Mouse (Mus musculus): Measurements from ENCODE around the gene Fancd2. TPM values are rescaled to one million over a fixed set of nuclear protein-coding genes. Genes with fewer than 3 reads are reported as not detected.

Fancd2 gene
- polyA plus RNA-seq, 1 experiment from 2014 or later, result 13.9 TPM

- Histone ChIP-seq H3K9me3 (replicated peaks) (no peaks in the 10 kb centered on the region), H3K4me2 (no peak overlapping the region), H3K27ac (no peak overlapping the region), H3K27me3 (no peaks in the 10 kb centered on the region), H3K36me3 (peaks cover 28% of the 10 kb centered on the region), H3K4me3 (replicated peaks) (no peak overlapping the region), H3K9ac (no peak overlapping the region), H3K4me1 (peaks cover 15% of the 10 kb centered on the region)
- ATAC-seq (replicated peaks; ENCODE audit: low FRiP score), result no peak
- 86% methylated on average over 7 of the region's 7 CpGs for WGBS
Measured at GRCm38 (mm10) chr6:113534886-113535285, 3.4 kb downstream of the Fancd2 start.

DNA sequence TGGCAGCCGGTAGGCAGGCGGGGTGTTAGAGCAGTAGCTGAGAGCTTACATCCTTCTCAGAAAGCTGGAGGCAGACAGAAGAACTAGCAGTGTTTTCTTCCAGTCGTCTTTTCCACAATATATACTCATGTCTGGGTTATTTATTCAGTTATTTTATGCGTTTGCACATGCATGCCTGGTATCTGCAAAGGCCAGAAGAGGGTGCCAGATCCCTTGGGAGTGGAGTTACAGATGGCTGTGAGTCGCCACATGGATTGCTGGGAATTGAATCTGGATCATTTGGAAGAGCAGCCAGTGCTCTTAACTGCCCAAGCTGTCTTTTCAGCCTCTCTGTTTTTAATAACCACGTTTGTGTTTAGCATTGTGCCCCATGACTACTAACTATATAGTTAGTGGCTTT lies 10.1 kb downstream of the Fancd2 start:
- WGBS, result 90% methylated on average over 6 of the region's 6 CpGs
- H3K9me3 ChIP-seq (replicated peaks), result no peaks in the 10 kb centered on the region
- no peaks in the 10 kb centered on the region for H3K4me1 ChIP-seq
- peaks cover 49% of the 10 kb centered on the region for H3K36me3 ChIP-seq
- no peak overlapping the region for H3K4me3 ChIP-seq (replicated peaks)
- H3K9ac ChIP-seq, result no peak overlapping the region
- no peak overlapping the region for H3K27ac ChIP-seq
- H3K27me3 ChIP-seq, result no peaks in the 10 kb centered on the region
- no peak overlapping the region for H3K4me2 ChIP-seq
- ATAC-seq (replicated peaks; ENCODE audit: low FRiP score), result no peak

- Histone ChIP-seq H3K4me3 (replicated peaks) (no peak overlapping the region), H3K36me3 (peaks cover 43% of the 10 kb centered on the region), H3K27me3 (no peaks in the 10 kb centered on the region)
Measured at GRCm38 (mm10) chr6:113543906-113544481, 12.5 kb downstream of the Fancd2 start.

GRCm38 (mm10) chr6:113559736-113560135 lies 28.3 kb downstream of the Fancd2 start:
- ATAC-seq (replicated peaks; ENCODE audit: low FRiP score), result no peak
- 88% methylated on average over 6 of the region's 6 CpGs for WGBS
- peaks cover 38% of the 10 kb centered on the region for H3K36me3 ChIP-seq

More at GRCm38 (mm10) chr6:113543906-113544481, 12.5 kb downstream of the Fancd2 start:
- no peak for ATAC-seq (replicated peaks; ENCODE audit: low FRiP score)
- Histone ChIP-seq H3K9ac (no peak overlapping the region), H3K4me1 (no peaks in the 10 kb centered on the region), H3K27ac (no peak overlapping the region), H3K4me2 (no peak overlapping the region), H3K9me3 (replicated peaks) (no peaks in the 10 kb centered on the region)
- WGBS, result 89% methylated on average over 12 of the region's 12 CpGs

DNA sequence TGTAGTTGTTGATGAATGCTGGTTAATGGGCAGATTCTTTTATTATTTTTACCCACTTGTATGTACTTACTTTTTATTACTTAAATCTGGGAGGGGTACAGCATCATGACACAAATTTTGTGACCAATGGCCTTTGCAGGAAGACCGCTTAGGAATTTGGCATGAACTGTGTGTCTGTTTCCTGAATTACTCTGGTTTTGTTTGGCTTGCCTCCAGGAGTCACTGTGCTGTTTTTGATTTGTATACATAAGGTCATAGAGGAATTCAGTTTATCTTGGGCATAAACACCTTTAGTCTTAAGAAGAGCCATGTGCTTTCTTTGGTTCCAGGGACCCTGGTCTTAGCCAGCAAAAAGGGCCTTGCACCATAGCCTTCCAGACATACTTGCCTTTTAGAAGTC lies 33.1 kb downstream of the Fancd2 start:
- no peak for ATAC-seq (replicated peaks; ENCODE audit: low FRiP score)
- Histone ChIP-seq H3K27ac (no peak overlapping the region), H3K27me3 (no peaks in the 10 kb centered on the region), H3K4me3 (replicated peaks) (no peak overlapping the region), H3K4me2 (no peak overlapping the region), H3K36me3 (peaks cover 59% of the 10 kb centered on the region), H3K9ac (no peak overlapping the region), H3K9me3 (replicated peaks) (no peaks in the 10 kb centered on the region), H3K4me1 (no peaks in the 10 kb centered on the region)
- 77% methylated on average over 1 of the region's 1 CpGs for WGBS

More at GRCm38 (mm10) chr6:113559736-113560135, 28.3 kb downstream of the Fancd2 start:
- no peak overlapping the region for H3K27ac ChIP-seq
- H3K4me2 ChIP-seq, result no peak overlapping the region
- no peaks in the 10 kb centered on the region for H3K4me1 ChIP-seq
- H3K27me3 ChIP-seq, result no peaks in the 10 kb centered on the region
- no peak overlapping the region for H3K9ac ChIP-seq
- no peaks in the 10 kb centered on the region for H3K9me3 ChIP-seq (replicated peaks)
- no peak overlapping the region for H3K4me3 ChIP-seq (replicated peaks)

GRCm38 (mm10) chr6:113576044-113576443 lies 44.6 kb downstream of the Fancd2 start:
- Histone ChIP-seq H3K4me2 (no peak overlapping the region), H3K9me3 (replicated peaks) (no peaks in the 10 kb centered on the region), H3K4me1 (no peaks in the 10 kb centered on the region), H3K9ac (no peak overlapping the region), H3K36me3 (peaks cover 64% of the 10 kb centered on the region), H3K27ac (no peak overlapping the region), H3K27me3 (no peaks in the 10 kb centered on the region), H3K4me3 (replicated peaks) (no peak overlapping the region)
- no peak for ATAC-seq (replicated peaks; ENCODE audit: low FRiP score)
- WGBS, result 95% methylated on average over 6 of the region's 6 CpGs

DNA sequence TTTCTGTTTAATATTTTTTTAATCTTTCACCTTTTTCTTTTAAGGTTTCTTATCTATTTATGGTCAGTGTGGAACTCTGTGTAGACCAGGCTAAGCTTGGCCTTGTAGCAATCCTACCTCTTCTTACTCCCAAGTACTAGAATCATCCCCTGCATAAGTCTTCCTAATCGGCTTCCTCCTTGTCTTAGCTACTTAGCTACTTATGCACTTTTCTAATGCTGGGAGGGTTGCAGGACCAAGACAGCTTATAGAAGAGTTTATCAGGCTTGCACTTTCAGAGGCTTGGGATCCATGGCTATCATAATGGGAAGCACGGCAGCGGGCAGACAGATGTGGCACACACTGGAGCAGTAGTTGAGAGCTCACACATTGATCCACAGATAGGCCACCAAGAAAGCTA lies 47.8 kb downstream of the Fancd2 start:
- ATAC-seq (replicated peaks; ENCODE audit: low FRiP score), result no peak
- Histone ChIP-seq H3K36me3 (peaks cover 50% of the 10 kb centered on the region), H3K9me3 (replicated peaks) (no peaks in the 10 kb centered on the region), H3K27me3 (no peaks in the 10 kb centered on the region), H3K9ac (no peak overlapping the region), H3K4me2 (no peak overlapping the region), H3K4me3 (replicated peaks) (no peak overlapping the region), H3K4me1 (no peaks in the 10 kb centered on the region), H3K27ac (no peak overlapping the region)
- WGBS, result 94% methylated on average over 3 of the region's 3 CpGs

DNA sequence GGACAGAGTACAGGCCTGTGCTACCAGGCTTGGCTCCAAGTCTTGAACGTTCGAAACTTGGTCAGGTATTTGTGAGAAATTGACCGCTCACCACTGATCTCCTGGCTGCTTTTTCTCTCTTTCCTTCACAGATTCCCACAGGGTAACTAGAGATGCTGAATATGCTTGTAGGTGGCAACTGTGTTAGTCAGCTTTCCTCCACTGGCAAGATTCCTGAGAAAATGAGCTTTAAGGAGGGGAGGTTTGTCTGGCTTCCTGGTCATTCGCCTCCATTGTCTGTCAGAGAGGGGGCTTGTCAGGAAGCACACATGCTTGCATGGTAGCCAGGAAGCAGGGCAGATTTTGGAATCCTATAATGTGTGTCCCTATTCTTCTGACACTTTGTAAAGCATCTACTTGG lies 51.5 kb downstream of the Fancd2 start:
- Histone ChIP-seq H3K4me2 (no peak overlapping the region), H3K27me3 (no peaks in the 10 kb centered on the region), H3K4me1 (no peaks in the 10 kb centered on the region), H3K4me3 (replicated peaks) (no peak overlapping the region), H3K27ac (no peak overlapping the region), H3K9me3 (replicated peaks) (no peaks in the 10 kb centered on the region), H3K9ac (no peak overlapping the region), H3K36me3 (peaks cover 29% of the 10 kb centered on the region)
- ATAC-seq (replicated peaks; ENCODE audit: low FRiP score), result no peak
- 90% methylated on average over 4 of the region's 4 CpGs for WGBS

DNA sequence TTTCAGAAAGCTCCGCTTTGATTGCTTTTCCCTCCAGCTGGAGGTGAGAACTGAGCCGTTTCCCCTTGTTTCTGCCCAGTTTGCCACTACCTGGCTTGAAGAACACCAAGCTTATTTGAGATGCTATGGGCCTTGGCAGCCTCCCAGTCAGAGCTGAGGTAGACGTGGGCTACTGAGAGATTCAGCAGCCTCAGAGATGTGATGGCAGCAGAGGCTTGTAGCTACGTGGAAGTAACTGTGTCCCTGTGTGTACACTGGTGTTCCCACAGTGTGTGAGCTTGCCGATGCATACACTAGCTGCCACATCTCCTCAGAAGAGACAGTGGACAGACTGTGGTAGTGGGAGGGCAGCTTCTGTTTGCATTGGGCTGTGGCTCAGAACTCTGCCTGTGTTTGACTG lies 53.6 kb downstream of the Fancd2 start:
- Histone ChIP-seq H3K27ac (no peak overlapping the region), H3K4me1 (no peaks in the 10 kb centered on the region), H3K4me3 (replicated peaks) (no peak overlapping the region), H3K9ac (no peak overlapping the region), H3K4me2 (no peak overlapping the region), H3K9me3 (replicated peaks) (no peaks in the 10 kb centered on the region), H3K36me3 (peaks cover 34% of the 10 kb centered on the region), H3K27me3 (no peaks in the 10 kb centered on the region)
- 89% methylated on average over 5 of the region's 5 CpGs for WGBS
- no peak for ATAC-seq (replicated peaks; ENCODE audit: low FRiP score)

DNA sequence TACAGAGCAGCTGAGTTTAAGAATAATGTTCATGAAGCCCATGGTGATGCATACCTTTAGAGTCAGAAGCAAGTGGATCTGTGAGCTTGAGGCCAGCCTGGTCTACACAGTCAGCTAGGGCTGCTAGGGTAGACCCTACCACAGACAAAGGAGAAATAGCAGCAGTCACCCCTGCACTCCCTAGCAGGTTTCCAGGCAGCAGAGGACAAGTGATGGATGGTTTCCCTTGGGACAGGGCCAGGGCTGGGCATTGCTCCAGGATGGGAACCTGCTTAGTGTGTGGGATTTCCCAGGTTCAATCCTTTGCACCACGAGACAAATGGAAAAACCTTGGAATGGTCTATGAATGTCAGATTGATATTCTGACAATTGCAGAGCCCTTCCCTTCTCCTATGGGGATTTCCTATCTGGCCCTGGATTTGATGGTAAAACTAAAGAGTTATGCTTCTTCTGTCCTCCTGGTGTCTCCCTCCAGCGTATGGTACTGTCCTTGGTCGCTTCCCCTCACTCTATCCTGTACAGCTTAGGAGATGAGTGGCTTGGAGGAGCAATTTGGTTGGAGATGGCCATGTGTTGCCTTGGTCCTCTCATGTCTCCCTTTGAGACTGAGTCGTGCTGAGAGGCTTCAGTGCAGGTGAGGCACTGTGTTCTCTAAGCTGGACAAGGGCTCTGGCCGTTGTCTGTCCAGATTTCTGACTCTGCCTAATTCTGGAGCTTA lies 55.1 kb downstream of the Fancd2 start:
- Histone ChIP-seq H3K4me3 (replicated peaks) (no peak overlapping the region), H3K9ac (no peak overlapping the region), H3K36me3 (peaks cover 20% of the 10 kb centered on the region), H3K9me3 (replicated peaks) (no peaks in the 10 kb centered on the region), H3K27me3 (no peaks in the 10 kb centered on the region), H3K4me1 (no peaks in the 10 kb centered on the region), H3K4me2 (no peak overlapping the region), H3K27ac (no peak overlapping the region)
- 71% methylated on average over 5 of the region's 5 CpGs for WGBS
- no peak for ATAC-seq (replicated peaks; ENCODE audit: low FRiP score)

GRCm38 (mm10) chr6:113592637-113593036 lies 61.2 kb downstream of the Fancd2 start:
- Histone ChIP-seq H3K9ac (no peak overlapping the region), H3K4me2 (no peak overlapping the region), H3K9me3 (replicated peaks) (no peaks in the 10 kb centered on the region), H3K27me3 (no peaks in the 10 kb centered on the region), H3K4me3 (replicated peaks) (no peak overlapping the region), H3K4me1 (no peaks in the 10 kb centered on the region), H3K27ac (no peak overlapping the region), H3K36me3 (peaks cover 13% of the 10 kb centered on the region)
- ATAC-seq (replicated peaks; ENCODE audit: low FRiP score), result no peak
- 94% methylated on average over 2 of the region's 2 CpGs for WGBS

GRCm38 (mm10) chr6:113597945-113598344 lies 66.5 kb downstream of the Fancd2 start:
- no peak for ATAC-seq (replicated peaks; ENCODE audit: low FRiP score)
- Histone ChIP-seq H3K4me2 (no peak overlapping the region), H3K27ac (no peak overlapping the region), H3K9ac (no peak overlapping the region), H3K9me3 (replicated peaks) (no peaks in the 10 kb centered on the region), H3K4me1 (peaks cover 6% of the 10 kb centered on the region), H3K4me3 (replicated peaks) (no peak overlapping the region), H3K27me3 (no peaks in the 10 kb centered on the region), H3K36me3 (peaks cover 9% of the 10 kb centered on the region; the same call in 1 of the 2 replicates)
- 93% methylated on average over 4 of the region's 4 CpGs for WGBS
